Mouse (Mus musculus) adrenal gland, postnatal 10 days (tissue): ENCODE results near the gene Mdga2. TPM values are rescaled to one million over a fixed set of nuclear protein-coding genes. Genes with fewer than 3 reads are reported as not detected.

Experiments used
- DNase-seq: peaks from one replicate; pipeline ENCODE4 v3.0.0; 2021; ENCODE audit warnings: mixed read lengths
- total RNA-seq, 2 experiments: library from RNA; stranded (reverse); gene quantifications; 2 replicates each; pipeline ENCODE4 v1.2.3; 2021

The Mdga2 gene
- total RNA-seq, 2 experiments from 2014 or later, result 1.3 to 2.5 TPM

GRCm38 (mm10) chr12:67056621-67057020, 165.7 kb downstream of the Mdga2 start:
- no peak for DNase-seq

GRCm38 (mm10) chr12:67045099-67045750, 177.1 kb downstream of the Mdga2 start:
- DNase-seq, result no peak

DNA sequence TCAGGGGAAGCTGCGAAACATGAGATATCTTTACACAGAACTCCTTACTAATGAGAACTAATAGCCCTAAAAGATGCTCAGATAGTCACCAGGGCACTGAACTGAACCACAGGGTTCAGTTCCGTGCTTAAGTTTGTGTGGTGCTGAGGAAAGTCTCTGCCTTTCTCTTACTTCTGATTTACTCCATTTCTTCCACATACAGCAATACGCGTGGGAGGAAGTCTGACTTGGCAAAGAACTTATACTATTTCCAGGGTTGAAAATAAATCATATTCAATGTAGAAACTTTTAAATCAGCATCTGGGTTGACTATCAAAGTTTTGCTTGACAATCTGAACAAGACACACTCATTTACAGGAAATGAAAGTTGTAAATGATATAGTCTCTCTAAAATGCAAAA, 180.5 kb downstream of the Mdga2 start:
- DNase-seq, result no peak

DNA sequence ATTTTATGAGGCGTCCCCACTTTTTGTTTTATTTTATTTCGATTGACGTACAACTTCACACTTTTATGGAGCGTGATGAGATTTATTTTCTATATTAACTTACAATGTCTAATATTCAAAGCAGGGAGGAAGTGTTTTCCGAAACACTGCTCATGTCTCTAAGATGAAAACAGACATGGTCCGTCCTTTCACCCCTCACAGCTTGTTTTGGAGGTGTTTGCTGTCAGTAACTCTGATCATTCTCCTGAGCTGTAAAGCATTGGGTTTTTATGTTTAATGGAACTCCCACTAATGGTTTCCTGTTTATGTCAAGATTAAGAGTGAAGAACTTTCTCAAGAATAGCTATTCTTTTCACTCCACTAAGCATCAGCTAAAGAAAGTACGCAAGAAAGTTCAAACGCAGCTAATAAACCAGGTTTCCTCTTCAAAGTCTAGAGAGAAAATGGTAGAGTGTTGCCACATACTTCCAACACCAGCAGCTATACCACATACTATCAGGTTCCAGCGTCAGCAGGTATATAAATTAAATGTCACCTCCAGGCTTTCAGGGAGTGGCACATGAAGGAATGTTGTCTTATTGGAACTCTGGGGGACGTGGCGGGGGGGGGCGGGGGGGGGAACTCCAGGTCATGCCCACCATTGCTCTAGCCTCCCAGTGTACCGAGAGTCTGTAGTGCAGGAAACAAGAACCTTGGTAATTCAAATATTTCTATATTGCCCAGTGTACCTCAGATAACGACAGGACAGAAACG, 186.7 kb downstream of the Mdga2 start:
- DNase-seq, result no peak

DNA sequence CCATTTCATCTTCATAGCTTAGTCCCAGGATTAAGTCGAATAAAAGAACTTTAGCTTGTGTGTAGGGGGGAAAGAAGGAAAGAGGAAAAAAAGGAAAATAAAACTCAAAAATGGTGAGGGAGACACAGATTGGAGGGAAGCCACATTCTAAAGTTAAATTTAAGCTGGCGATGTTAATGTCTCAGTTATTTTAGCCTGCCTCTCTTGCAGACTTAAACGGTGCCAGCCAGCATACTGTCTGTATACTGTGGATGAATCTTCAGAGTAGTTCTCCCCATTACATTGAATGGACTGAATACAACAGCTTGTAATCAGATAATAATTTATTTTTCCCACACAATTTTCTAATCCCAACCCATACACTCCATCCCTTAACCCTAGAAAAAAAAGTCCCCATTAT, 205.2 kb downstream of the Mdga2 start:
- no peak for DNase-seq

GRCm38 (mm10) chr12:67011368-67011767, 211.0 kb downstream of the Mdga2 start:
- no peak for DNase-seq

GRCm38 (mm10) chr12:67010318-67010717, 212.0 kb downstream of the Mdga2 start:
- no peak for DNase-seq

DNA sequence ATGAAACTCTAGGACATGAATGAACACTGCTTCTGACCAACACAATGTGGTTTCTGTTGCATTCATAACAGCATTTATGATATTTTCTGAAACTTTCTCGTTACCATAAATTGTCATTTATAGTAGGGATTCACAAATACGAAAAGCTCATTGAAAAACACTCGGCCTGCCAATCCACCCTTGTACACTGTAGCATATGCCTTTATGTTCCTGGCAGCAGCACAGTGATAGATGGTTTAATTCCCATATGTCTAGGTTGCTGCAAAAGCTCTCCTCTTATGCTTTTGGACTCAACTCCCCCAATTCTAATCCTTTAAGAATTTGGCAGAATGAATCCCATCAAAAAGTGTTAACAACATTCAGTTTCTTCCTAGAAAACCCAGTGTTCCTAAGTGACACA, 213.2 kb downstream of the Mdga2 start:
- no peak for DNase-seq

GRCm38 (mm10) chr12:66954129-66954528, 268.2 kb downstream of the Mdga2 start:
- DNase-seq, result no peak

GRCm38 (mm10) chr12:66915741-66916140, 306.6 kb downstream of the Mdga2 start:
- DNase-seq, result no peak

- DNase-seq, result no peak
These were observed 323.0 kb downstream of the Mdga2 start for GRCm38 (mm10) chr12:66899366-66899765.

GRCm38 (mm10) chr12:66896790-66897189, 325.6 kb downstream of the Mdga2 start:
- no peak for DNase-seq

DNA sequence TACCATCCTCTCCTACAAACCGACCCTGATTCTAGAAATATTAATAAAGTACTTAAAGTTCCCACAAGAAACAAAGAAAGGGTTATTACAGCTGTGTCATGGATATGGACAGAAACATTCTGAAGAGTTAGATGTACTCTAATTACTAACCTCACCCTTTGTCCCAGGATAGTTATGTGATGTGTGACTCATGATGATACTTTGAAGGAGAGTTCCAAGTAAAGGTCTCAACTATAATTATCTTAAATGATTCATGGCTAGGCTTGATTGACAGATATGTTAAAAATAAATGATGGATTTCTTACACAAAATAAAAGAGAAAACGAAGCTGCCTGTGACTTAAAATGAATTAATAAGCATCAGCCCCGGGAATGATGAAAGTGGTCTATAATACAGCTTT, 332.1 kb downstream of the Mdga2 start:
- no peak for DNase-seq

GRCm38 (mm10) chr12:66889276-66889675, 333.1 kb downstream of the Mdga2 start:
- no peak for DNase-seq

DNA sequence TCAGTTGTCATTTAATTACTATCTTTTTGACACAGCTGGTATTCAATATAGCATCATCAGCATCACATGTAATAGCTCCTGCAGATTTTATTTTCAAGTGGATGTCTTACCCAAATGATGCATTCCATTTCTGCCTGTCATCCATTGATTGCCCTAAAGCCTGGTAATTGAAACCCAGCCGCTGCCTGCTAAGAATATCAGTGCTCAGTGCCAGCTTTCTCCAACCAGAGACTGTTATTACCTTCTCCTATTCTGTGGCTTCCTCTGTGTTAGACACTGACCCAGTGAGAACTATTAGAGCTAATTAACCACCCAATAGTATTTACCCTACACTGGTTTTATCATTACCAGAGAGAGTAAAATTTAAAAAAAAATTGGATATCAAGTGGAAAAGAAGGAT, 333.7 kb downstream of the Mdga2 start:
- DNase-seq, result no peak

- no peak for DNase-seq
These were observed 356.1 kb downstream of the Mdga2 start for GRCm38 (mm10) chr12:66866199-66866598.

- peak; percentile 23 for DNase-seq
These were observed 369.2 kb downstream of the Mdga2 start for GRCm38 (mm10) chr12:66853167-66853566.

DNA sequence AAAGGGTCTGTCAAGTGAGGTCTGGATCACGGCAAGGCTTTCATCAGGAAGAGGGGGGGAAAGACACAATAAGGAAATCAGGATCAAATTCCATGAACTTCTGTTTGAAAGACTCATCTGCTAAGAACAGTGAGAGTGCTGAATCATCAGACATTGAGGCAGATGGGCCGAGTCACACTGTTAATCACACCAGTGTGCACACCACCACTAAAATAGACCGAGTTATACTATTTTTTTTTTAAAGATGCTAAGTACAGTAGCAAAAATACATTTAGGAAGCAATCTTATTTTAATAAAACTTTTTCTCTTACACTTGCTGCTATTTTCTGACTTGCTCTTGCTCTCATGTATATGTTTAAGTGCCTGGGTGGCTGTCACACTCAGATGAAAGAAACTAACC, 382.0 kb downstream of the Mdga2 start:
- no peak for DNase-seq

DNA sequence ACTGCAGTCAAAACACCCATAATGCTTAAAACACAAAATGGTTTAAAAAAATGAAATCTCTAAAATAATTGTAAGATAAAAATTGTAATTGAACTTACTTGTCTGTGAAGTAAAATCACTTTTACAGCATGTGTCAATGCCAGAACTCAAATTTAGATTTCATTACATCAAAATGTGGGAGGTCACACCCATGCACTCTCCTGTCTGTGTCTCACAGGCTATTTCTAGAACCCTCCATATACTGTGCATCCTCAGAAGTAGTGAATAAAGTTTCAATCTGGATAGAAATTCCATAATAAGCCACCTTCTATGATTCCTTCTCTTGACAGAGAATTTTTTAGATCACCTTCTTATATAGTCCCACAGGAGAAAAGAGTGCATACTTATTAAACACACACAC, 466.7 kb downstream of the Mdga2 start:
- no peak for DNase-seq

GRCm38 (mm10) chr12:66734536-66734935, 487.8 kb downstream of the Mdga2 start:
- DNase-seq, result no peak

DNA sequence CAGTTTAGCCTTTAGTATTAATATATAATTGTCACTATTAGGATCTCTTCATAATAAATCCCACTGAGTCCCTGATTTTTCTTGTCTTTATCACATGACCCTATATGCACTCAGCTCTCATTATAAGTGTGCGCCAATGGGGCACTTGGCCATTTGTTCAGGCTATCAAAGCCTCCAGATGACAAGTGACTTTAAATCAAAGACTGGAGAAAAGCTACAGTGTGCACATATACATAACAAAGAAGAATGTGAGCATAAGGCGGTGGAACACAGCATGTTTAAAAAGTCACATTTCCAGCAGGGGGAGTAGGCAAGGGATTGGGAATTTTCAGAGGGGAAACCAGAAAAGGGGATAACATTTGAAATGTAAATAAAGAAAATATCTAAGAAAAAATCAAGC, 497.9 kb downstream of the Mdga2 start:
- DNase-seq, result no peak

DNA sequence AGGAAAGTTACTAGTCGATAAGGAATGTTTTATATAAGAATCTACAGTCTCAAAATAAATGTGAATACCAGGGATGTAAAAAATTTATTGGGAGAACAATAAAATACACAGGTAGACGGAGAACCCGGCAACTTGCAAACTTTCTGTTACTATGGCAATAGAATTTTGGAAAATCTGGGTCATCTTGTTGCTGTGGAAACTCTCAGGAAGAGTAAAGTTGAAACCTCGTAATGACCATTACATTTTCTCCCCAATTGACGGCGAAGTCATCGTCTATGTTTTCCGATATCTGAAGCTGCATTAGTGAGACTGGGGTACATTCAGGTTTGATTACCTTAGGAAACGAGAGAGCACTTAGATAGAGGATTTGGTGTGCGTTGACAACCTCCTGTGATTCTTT, 514.0 kb downstream of the Mdga2 start:
- no peak for DNase-seq

GRCm38 (mm10) chr12:66707431-66707830, 514.9 kb downstream of the Mdga2 start:
- DNase-seq, result peak; percentile 18

- DNase-seq, result no peak
These were observed 517.3 kb downstream of the Mdga2 start for GRCm38 (mm10) chr12:66705015-66705414.
